ENCODE assay signal across 8 mouse cellular contexts in genomic region chr5:144836100-144836499, GRCm38 (mm10).
DNase-seq lines count a peak whose midpoint lies in the region; ATAC-seq and TF ChIP-seq lines count a peak whose summit lies in the region.

No protein-coding gene starts in this region.

- DNase-seq in thymus, postnatal 14 days: peak; percentile 14
- no peak for DNase-seq in thymus, postnatal 10 days (ENCODE audit: low spot score in 2 of 2)
- DNase-seq in embryonic facial prominence, embryonic 10.5 days (ENCODE audit: low spot score): peak; percentile 12
- DNase-seq in urinary bladder, postnatal 4 days (ENCODE audit: low spot score in 2 of 2): no peak
- DNase-seq in cerebellum, adult 9-11 months: no peak

- H3K27me3 ChIP-seq in intestine, postnatal 0 days (replicated peaks; ENCODE audit: control insufficient read depth, insufficient read depth, low read length): no peaks in the 10 kb centered on the region
- H3K27me3 ChIP-seq in intestine, embryonic 16.5 days (replicated peaks; ENCODE audit: control insufficient read depth, insufficient read depth, low read length): no peaks in the 10 kb centered on the region
- H3K27me3 ChIP-seq in embryonic facial prominence, embryonic 10.5 days (replicated peaks; ENCODE audit: low read depth, poor library complexity, severe bottlenecking): no peaks in the 10 kb centered on the region

- H3K9me3 ChIP-seq in intestine, postnatal 0 days (ENCODE audit: control insufficient read depth): no peaks in the 10 kb centered on the region
- H3K9me3 ChIP-seq in intestine, embryonic 16.5 days (ENCODE audit: control insufficient read depth, low read length): no peaks in the 10 kb centered on the region
- H3K9me3 ChIP-seq in embryonic facial prominence, embryonic 10.5 days: no peaks in the 10 kb centered on the region

- ATAC-seq in intestine, postnatal 0 days: no peak
- ATAC-seq in intestine, embryonic 16.5 days: no peak
- ATAC-seq in megakaryocyte, adult 5-6 weeks (ENCODE audit: poor library complexity, severe bottlenecking): no peak

- no peak overlapping the region for H3K4me2 ChIP-seq in intestine, postnatal 0 days (replicated peaks; ENCODE audit: low read depth)
- H3K4me2 ChIP-seq in intestine, embryonic 16.5 days (ENCODE audit: low read depth, low read length): no peak overlapping the region

- 96% methylated on average over 3 of the region's 3 CpGs for WGBS in intestine, postnatal 0 days
- WGBS in intestine, embryonic 16.5 days: 95% methylated on average over 3 of the region's 3 CpGs
- 93% methylated on average over 3 of the region's 3 CpGs for WGBS in embryonic facial prominence, embryonic 10.5 days

- no peaks in the 10 kb centered on the region for H3K4me1 ChIP-seq in intestine, postnatal 0 days (replicated peaks; ENCODE audit: control insufficient read depth, insufficient read depth, low read length)
- no peaks in the 10 kb centered on the region for H3K4me1 ChIP-seq in intestine, embryonic 16.5 days (ENCODE audit: control insufficient read depth, insufficient read depth, low read length)
- no peaks in the 10 kb centered on the region for H3K4me1 ChIP-seq in embryonic facial prominence, embryonic 10.5 days

- TF ChIP-seq CTCF in intestine, postnatal 0 days (IDR thresholded peaks at IDR 0.05; ENCODE audit: low read depth): peak; percentile 58

- no peak overlapping the region for H3K27ac ChIP-seq in intestine, postnatal 0 days (ENCODE audit: low read depth, low read length)
- no peak overlapping the region for H3K27ac ChIP-seq in intestine, embryonic 16.5 days (ENCODE audit: low read length)
- H3K27ac ChIP-seq in embryonic facial prominence, embryonic 10.5 days (replicated peaks): no peak overlapping the region

- H3K9ac ChIP-seq in intestine, postnatal 0 days (ENCODE audit: low read depth, low read length): no peak overlapping the region
- no peak overlapping the region for H3K9ac ChIP-seq in intestine, embryonic 16.5 days (ENCODE audit: low read depth, low read length)

- H3K4me3 ChIP-seq in intestine, postnatal 0 days (ENCODE audit: low read depth, low read length): no peak overlapping the region
- H3K4me3 ChIP-seq in intestine, embryonic 16.5 days (ENCODE audit: low read length): no peak overlapping the region
- H3K4me3 ChIP-seq in embryonic facial prominence, embryonic 10.5 days: no peak overlapping the region

- H3K36me3 ChIP-seq in intestine, postnatal 0 days (ENCODE audit: control insufficient read depth, insufficient read depth): peaks cover 95% of the 10 kb centered on the region
- peaks cover 40% of the 10 kb centered on the region for H3K36me3 ChIP-seq in intestine, embryonic 16.5 days (ENCODE audit: control insufficient read depth, insufficient read depth, low read length)
- H3K36me3 ChIP-seq in embryonic facial prominence, embryonic 10.5 days (replicated peaks): peaks cover 100% of the 10 kb centered on the region

Comparison
In these comparisons a context has a peak if more than half of its experiments do, and no peak if none do; other contexts are left out.
1. DNase-seq: peak in thymus, postnatal 14 days (single experiment) and embryonic facial prominence, embryonic 10.5 days (single experiment); none in thymus, postnatal 10 days (0 of 2), urinary bladder, postnatal 4 days (0 of 2) and cerebellum, adult 9-11 months (single experiment).